Mouse (Mus musculus): Measurements from ENCODE around the gene Tead1.

- TF ChIP-seq CTCF (IDR thresholded peaks at IDR 0.05; ENCODE audit: control insufficient read depth, insufficient read depth, insufficient replicate concordance, low read depth, low read length) (no peak), POLR2A (IDR thresholded peaks at IDR 0.05; ENCODE audit: control insufficient read depth, low read depth, low read length) (no peak)
Observed at GRCm38 (mm10) chr7:112813163-112813562, 134.0 kb downstream of the Tead1 start.

All from testis, adult 2 months (tissue).